Mouse (Mus musculus): Measurements from ENCODE around the gene Kbtbd8. TPM values are rescaled to one million over a fixed set of nuclear protein-coding genes. Genes with fewer than 3 reads are reported as not detected.

The Kbtbd8 gene
- polyA plus RNA-seq, 1 experiment from 2014 or later = 3.6 TPM

DNA sequence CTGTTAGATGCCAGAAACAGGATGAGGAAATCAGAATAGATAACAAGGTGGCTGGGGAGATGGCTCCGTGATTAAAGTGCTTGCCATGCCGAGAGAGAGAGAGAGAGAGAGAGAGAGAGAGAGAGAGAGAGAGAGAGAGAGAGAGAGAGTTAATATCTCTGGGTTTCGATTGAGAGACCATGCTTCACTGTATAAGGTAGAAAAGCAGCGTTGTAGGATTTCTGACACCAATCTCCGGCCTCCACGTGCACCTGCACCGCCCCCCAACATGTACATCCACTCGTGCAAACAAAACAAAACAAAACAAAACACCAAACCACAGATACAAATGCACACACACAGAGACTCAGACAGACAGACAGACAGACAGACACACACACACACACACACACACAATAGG is 527 bp upstream of the Kbtbd8 start:
- ATAC-seq (ENCODE audit: low FRiP score) = no peak

DNA sequence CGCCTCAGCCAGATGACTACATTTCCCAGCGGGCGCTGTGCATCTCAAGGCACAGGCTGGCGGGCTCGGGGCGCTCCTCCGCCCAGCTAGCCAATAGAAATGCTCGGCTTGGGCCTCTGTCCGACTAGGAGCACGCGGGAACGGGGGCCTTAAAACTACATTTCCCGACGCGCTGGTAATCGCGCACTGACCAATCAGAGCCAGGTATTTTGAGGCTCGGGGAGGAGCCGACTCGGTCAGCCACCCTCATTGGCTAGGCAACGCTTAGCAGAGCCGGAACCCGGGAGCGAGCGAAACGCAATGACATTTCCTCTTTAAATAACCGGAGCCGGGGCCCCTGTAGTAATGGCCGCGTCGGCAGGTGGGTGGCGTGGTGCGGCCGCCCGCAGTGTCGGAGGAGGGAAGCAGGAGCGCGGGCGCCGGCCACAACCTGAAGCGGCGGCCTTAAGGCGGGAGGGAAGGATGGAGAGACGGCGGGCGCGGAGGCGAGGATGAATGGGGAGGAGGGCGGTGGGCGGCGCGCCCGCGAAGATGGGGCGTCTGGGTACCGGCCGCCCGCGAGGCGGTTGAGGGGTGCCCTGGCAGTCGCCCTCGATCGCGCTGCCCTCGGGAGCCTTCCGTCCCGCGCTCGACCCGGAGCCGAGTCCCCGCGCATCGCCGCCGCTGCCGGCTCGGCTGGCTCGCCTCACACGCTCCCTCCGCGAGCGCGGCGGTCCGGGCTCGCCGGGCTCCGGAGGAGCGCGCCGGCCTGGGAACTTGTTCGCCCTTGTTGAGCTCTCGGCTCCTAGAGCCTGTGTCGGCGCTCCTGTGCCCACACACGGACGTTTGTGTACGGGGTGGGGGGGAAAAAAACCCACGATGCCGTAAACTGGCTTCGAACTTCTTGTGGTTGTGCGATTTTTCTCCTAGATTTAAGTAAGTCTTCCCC is 838 bp downstream of the Kbtbd8 start:
- Histone ChIP-seq H3K4me3 (replicated peaks) (peak overlapping the region; percentile 79), H3K36me3 (peaks cover 11% of the 10 kb centered on the region; the same call in 1 of the 2 replicates), H3K4me2 (peak overlapping the region; percentile 67), H3K9me3 (replicated peaks) (no peaks in the 10 kb centered on the region), H3K27me3 (replicated peaks) (no peaks in the 10 kb centered on the region), H3K9ac (replicated peaks) (peak overlapping the region; percentile 71), H3K27ac (replicated peaks) (peak overlapping the region; percentile 92), H3K4me1 (peaks cover 16% of the 10 kb centered on the region)
- WGBS = under 1% methylated on average over 103 of the region's 103 CpGs
- peak; percentile 99 for ATAC-seq (ENCODE audit: low FRiP score)

More for the DNA sequence above, 527 bp upstream of the Kbtbd8 start:
- H3K9me3 ChIP-seq (replicated peaks) = no peaks in the 10 kb centered on the region
- no peak overlapping the region for H3K4me3 ChIP-seq (replicated peaks)
- peaks cover 16% of the 10 kb centered on the region for H3K4me1 ChIP-seq
- H3K9ac ChIP-seq (replicated peaks) = no peak overlapping the region
- WGBS = 70% methylated on average over 8 of the region's 8 CpGs
- H3K36me3 ChIP-seq = no peaks in the 10 kb centered on the region
- H3K27ac ChIP-seq (replicated peaks) = no peak overlapping the region
- no peaks in the 10 kb centered on the region for H3K27me3 ChIP-seq (replicated peaks)
- H3K4me2 ChIP-seq = peak overlapping the region; percentile 53; the same call in 1 of the 2 replicates

DNA sequence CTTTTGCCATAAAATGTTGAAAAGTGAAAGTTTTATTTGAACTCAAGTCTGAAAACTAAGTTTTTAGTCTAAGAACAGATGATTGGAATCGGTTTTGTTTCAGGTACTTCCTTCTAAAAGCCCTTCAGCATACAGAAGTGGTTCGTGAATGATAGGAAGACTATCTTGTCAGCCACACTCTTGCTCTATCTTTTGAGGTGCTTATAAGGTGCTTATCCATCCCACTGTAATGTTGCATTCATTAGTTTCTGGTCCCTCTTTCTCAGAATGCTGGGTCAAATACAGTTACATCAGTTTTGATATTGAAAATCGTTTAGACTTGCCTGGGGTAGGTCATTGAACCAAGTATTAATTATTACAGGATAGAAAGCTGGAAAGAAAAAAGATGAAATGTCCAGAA is 2.3 kb downstream of the Kbtbd8 start:
- Histone ChIP-seq H3K9ac (replicated peaks) (no peak overlapping the region), H3K27ac (replicated peaks) (no peak overlapping the region), H3K36me3 (peaks cover 11% of the 10 kb centered on the region; the same call in 1 of the 2 replicates), H3K4me1 (peaks cover 21% of the 10 kb centered on the region), H3K4me2 (0 out of 2 replicates have a peak overlapping the region, but pooled peaks have one; percentile 20), H3K27me3 (replicated peaks) (no peaks in the 10 kb centered on the region), H3K4me3 (replicated peaks) (no peak overlapping the region), H3K9me3 (replicated peaks) (no peaks in the 10 kb centered on the region)
- WGBS = 93% methylated on average over 3 of the region's 3 CpGs
- ATAC-seq (ENCODE audit: low FRiP score) = no peak

DNA sequence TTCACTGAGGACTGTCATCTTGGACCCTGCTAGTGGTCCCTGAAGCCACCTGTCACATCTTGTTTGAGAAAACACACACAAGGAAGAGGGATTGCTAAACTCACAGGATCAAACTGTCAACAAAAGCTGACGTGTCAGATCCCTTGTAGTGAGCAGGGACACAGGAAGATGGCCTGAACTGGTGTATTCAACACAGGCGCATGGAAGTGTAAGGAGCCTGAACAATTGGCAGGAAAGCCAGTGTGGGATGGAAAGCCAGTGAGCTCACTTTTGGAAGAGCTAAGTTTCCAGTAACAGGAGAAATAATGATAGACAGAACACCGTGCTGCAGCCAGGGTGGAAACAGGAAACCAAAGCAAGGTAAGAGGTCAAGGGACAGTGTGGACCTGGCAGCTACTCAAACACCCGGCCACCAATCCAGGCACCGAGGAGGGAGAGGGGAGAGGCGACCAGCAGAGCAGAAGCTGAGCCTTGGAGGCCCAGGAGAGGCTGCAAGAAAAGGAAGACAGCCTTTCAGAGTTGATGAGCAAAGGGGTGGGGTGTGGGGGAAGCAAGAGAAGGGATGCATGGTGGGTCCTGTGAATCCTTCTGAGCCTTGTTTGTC is 33.0 kb downstream of the Kbtbd8 start:
- Histone ChIP-seq H3K4me2 (no peak overlapping the region), H3K27me3 (replicated peaks) (no peaks in the 10 kb centered on the region)
- 70% methylated on average over 6 of the region's 6 CpGs for WGBS

DNA sequence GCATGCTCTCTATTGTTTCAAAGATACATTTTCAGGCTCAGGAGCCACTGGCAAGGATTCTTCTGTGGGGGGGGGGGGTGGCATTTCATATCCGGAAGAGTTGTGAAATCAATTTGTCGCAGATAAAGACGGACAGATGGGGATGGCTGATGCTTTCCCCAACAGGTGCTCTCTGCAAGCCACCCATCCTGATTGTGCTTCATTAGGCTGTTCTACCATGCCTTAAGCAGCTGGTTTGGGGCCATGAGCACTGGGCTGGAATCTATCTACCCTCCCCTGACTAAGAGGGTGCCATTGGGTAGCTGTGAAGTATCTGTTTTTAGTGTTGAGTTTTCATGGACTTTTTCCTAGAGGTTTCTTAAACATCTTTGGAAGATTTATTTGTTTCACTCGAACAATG is 33.8 kb downstream of the Kbtbd8 start:
- Histone ChIP-seq H3K9me3 (replicated peaks) (no peaks in the 10 kb centered on the region), H3K27me3 (replicated peaks) (no peaks in the 10 kb centered on the region), H3K9ac (replicated peaks) (no peak overlapping the region), H3K4me2 (no peak overlapping the region), H3K4me1 (no peaks in the 10 kb centered on the region), H3K27ac (replicated peaks) (no peak overlapping the region), H3K4me3 (replicated peaks) (no peak overlapping the region), H3K36me3 (no peaks in the 10 kb centered on the region)
- ATAC-seq (ENCODE audit: low FRiP score) = no peak
- WGBS = 83% methylated on average over 4 of the region's 4 CpGs

More for the DNA sequence above, 33.0 kb downstream of the Kbtbd8 start:
- ATAC-seq (ENCODE audit: low FRiP score) = no peak
- Histone ChIP-seq H3K36me3 (no peaks in the 10 kb centered on the region), H3K4me1 (no peaks in the 10 kb centered on the region), H3K9ac (replicated peaks) (no peak overlapping the region), H3K27ac (replicated peaks) (no peak overlapping the region), H3K9me3 (replicated peaks) (no peaks in the 10 kb centered on the region), H3K4me3 (replicated peaks) (no peak overlapping the region)

DNA sequence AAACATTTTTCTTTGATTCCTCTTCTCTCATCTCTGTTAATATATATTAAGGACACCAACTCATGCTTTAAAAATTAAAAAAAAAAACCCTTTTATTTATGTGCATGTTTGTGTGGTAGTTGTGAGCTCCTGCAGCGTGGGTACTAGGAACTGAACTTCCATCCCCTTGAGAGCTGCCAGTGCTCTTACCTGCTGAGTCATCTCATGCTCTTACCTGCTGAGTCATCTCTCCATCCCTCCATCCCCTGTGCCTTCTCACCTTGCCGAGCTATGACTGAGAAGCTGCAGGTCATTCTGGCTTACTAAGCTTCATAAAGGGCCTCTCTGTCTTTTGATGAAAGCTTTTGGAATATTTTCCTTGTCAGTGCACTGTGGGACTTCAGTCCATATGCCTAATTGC is 34.5 kb downstream of the Kbtbd8 start:
- Histone ChIP-seq H3K4me3 (replicated peaks) (no peak overlapping the region), H3K9me3 (replicated peaks) (no peaks in the 10 kb centered on the region), H3K9ac (replicated peaks) (no peak overlapping the region), H3K36me3 (no peaks in the 10 kb centered on the region), H3K27me3 (replicated peaks) (no peaks in the 10 kb centered on the region), H3K4me2 (no peak overlapping the region), H3K27ac (replicated peaks) (no peak overlapping the region), H3K4me1 (no peaks in the 10 kb centered on the region)
- 82% methylated on average over 2 of the region's 2 CpGs for WGBS
- no peak for ATAC-seq (ENCODE audit: low FRiP score)

DNA sequence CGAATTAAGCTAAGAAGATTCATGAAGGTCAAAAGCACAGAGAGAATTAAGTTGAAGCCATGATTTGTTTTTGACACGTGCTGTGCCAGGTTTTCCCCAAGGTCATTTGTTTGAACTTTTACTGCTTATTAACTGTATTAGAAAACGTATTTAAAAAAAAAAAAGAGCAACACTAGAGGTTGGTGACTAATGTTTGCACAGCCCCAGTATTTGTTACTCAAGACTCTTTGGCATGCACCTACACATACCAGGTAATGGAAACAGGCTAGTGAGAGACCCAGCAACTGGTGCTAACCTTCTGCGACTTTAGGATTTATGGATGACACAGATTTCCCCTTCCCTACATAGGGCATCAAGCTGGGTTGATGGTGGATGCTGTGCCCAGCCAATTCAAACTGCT is 46.9 kb downstream of the Kbtbd8 start:
- Histone ChIP-seq H3K27ac (replicated peaks) (no peak overlapping the region), H3K9me3 (replicated peaks) (0 out of 2 replicates have a peak, but pooled peaks cover 3% of the 10 kb centered on the region), H3K4me3 (replicated peaks) (no peak overlapping the region), H3K36me3 (no peaks in the 10 kb centered on the region), H3K4me2 (no peak overlapping the region), H3K27me3 (replicated peaks) (no peaks in the 10 kb centered on the region), H3K4me1 (no peaks in the 10 kb centered on the region; the same call in 1 of the 2 replicates), H3K9ac (replicated peaks) (no peak overlapping the region)
- no peak for ATAC-seq (ENCODE audit: low FRiP score)
- WGBS = 63% methylated on average over 4 of the region's 4 CpGs

DNA sequence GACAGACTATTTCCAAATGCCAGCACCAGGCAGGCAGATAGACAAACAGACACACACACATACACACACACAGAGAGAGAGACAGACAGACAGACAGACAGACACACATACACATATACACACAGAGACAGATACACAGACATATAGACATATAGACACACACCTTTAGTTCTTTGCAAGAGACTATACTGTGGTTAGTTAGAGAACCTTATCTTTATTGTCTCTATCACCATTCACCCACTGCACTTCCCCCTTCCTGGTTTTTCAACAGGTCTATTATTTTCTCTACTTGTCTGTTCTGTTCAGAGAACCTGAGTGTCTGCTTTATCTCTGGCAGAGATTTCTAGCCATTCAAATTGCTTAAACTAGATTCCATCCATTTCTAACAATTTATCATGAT is 48.6 kb downstream of the Kbtbd8 start:
- Histone ChIP-seq H3K27me3 (replicated peaks) (no peaks in the 10 kb centered on the region), H3K9me3 (replicated peaks) (0 out of 2 replicates have a peak, but pooled peaks cover 3% of the 10 kb centered on the region), H3K36me3 (no peaks in the 10 kb centered on the region), H3K4me3 (replicated peaks) (no peak overlapping the region), H3K27ac (replicated peaks) (no peak overlapping the region), H3K4me1 (no peaks in the 10 kb centered on the region; the same call in 1 of the 2 replicates), H3K4me2 (no peak overlapping the region), H3K9ac (replicated peaks) (no peak overlapping the region)
- no peak for ATAC-seq (ENCODE audit: low FRiP score)

DNA sequence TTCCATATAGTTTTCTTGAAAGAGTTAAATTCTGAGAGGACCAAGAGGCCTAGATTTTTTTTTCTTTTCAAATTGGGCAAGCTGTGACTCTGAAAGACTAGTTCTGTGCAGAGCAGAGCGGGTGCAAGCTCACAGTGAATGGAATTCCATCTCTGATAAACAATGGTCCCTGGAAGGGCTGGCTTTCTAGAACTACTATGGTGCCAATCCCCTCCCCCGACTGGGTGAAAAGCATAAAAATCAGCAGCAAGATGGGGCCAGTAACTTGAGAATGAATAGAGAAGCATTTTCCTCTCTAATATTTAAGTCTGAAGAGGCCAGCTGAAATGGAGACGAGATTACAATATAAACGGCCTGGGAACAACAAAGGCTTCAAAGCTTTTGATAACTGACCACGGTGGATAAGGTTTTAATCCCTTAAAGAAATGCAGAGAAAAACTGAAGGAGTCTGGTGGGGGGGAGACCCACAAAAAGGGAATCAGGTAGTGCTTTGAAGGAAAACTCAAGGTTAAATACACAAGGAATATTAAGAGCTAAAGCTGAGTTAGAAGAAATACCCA is 50.7 kb downstream of the Kbtbd8 start:
- Histone ChIP-seq H3K36me3 (no peaks in the 10 kb centered on the region), H3K4me2 (no peak overlapping the region), H3K4me1 (no peaks in the 10 kb centered on the region; the same call in 1 of the 2 replicates), H3K27me3 (replicated peaks) (no peaks in the 10 kb centered on the region), H3K27ac (replicated peaks) (no peak overlapping the region), H3K9me3 (replicated peaks) (0 out of 2 replicates have a peak, but pooled peaks cover 3% of the 10 kb centered on the region), H3K9ac (replicated peaks) (no peak overlapping the region), H3K4me3 (replicated peaks) (no peak overlapping the region)
- 23% methylated on average over 5 of the region's 5 CpGs for WGBS
- no peak for ATAC-seq (ENCODE audit: low FRiP score)

DNA sequence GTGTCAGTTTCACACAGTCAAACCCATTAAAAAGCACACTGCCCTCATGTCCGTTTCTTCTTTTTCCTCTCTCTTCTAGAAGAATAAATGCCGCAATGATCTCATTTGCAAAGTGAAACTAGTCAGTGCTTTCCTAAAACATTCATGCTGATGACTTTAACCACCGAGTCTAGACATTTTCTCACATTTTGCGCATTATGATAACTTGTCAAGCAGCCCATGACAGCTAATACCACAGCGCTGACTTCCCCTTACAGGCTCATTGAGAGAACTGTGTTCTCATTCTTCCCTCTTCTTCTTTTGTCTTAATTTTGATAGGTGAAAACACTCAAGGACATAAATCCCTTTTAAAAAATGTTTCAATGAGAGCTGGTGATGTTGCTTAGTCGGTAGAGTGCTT is 52.4 kb downstream of the Kbtbd8 start:
- Histone ChIP-seq H3K9me3 (replicated peaks) (0 out of 2 replicates have a peak, but pooled peaks cover 3% of the 10 kb centered on the region), H3K4me1 (peaks cover 3% of the 10 kb centered on the region), H3K27ac (replicated peaks) (no peak overlapping the region), H3K4me2 (no peak overlapping the region), H3K9ac (replicated peaks) (no peak overlapping the region), H3K36me3 (no peaks in the 10 kb centered on the region), H3K27me3 (replicated peaks) (no peaks in the 10 kb centered on the region), H3K4me3 (replicated peaks) (no peak overlapping the region)
- 81% methylated on average over 6 of the region's 6 CpGs for WGBS
- ATAC-seq (ENCODE audit: low FRiP score) = no peak

DNA sequence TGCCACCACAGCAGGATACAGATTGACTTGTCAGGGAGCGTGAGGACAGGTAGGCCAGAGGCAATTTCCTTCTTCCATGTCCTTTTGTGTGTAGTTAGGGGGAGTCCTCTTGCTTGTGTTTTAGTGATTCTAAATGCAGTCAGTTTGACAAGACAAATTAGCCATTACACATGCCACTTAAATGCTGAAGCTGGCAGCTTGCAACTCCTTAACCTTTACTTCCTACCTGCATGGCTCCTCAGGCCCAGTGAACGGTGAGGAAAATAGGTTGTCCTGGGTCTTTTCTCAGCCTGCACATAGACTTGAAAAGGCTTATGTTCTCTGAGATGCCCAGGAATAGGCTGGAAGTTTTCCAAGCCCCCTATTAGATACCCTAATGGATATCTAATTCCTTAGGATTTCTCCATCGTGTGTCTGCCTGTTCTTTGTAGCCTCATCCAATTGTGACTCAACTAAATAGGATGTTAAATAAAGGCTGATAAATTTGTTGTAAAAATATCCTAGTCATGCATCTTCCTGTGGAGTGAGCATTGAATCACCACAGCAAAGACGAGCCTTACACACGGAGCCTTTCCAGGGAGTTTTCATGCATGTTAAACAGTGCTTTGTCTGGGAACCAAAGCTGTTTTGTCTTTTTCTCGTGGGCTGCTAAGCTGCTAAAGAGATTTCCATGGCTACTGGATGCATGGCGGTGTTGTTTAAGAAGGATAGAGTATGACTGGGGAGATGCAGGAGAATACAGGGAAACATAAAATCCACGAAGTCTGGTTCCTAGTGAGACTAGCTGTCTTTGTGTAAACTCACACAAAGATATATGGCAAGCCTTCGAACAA is 57.5 kb downstream of the Kbtbd8 start:
- no peaks in the 10 kb centered on the region for H3K36me3 ChIP-seq
- WGBS = 24% methylated on average over 9 of the region's 9 CpGs
- H3K4me1 ChIP-seq = peaks cover 6% of the 10 kb centered on the region; the same call in 1 of the 2 replicates
- no peak overlapping the region for H3K9ac ChIP-seq (replicated peaks)
- peak overlapping the region; percentile 37; the same call in 1 of the 2 replicates for H3K27ac ChIP-seq (replicated peaks)
- H3K9me3 ChIP-seq (replicated peaks) = no peaks in the 10 kb centered on the region
- peak; percentile 59; the same call in 1 of the 2 replicates for ATAC-seq (ENCODE audit: low FRiP score)
- H3K4me3 ChIP-seq (replicated peaks) = no peak overlapping the region
- no peak overlapping the region for H3K4me2 ChIP-seq
- H3K27me3 ChIP-seq (replicated peaks) = no peaks in the 10 kb centered on the region
